Mouse (Mus musculus) stomach, embryonic 16.5 days (tissue): ENCODE measurements around the gene Popdc2. TPM values are rescaled to one million over a fixed set of nuclear protein-coding genes. Genes with fewer than 3 reads are reported as not detected.

Experiments
- ATAC-seq: fragments of 200-750 bp; cut with Nextera tagmentation; 2 replicates; pipeline ENCODE4 v1.8.0; 2017; ENCODE audit warnings: moderate number of reproducible peaks, moderate TSS enrichment; ENCODE audit not compliant: insufficient read depth, low FRiP score
- H3K27ac ChIP-seq: fragments of 300-500 bp; sonication (generic); 2 replicates; pipeline ENCODE4 v1.5.1; 2014; ENCODE audit warnings: low read length
- H3K27me3 ChIP-seq: fragments of 300-500 bp; sonication (generic); 2 replicates; pipeline ENCODE4 v1.6.1; 2014; ENCODE audit warnings: low read length, control low read depth, mixed read lengths; ENCODE audit not compliant: control insufficient read depth, insufficient read depth
- H3K36me3 ChIP-seq: fragments of 300-500 bp; sonication (generic); 2 replicates; pipeline ENCODE4 v1.6.1; 2014; ENCODE audit warnings: low read length; ENCODE audit not compliant: control insufficient read depth, insufficient read depth
- H3K4me1 ChIP-seq: fragments of 300-500 bp; sonication (generic); 2 replicates; pipeline ENCODE4 v1.6.1; 2014; ENCODE audit warnings: low read length, control low read depth, mixed read lengths; ENCODE audit not compliant: control insufficient read depth, insufficient read depth
- H3K4me2 ChIP-seq: fragments of 300-500 bp; sonication (generic); 2 replicates; pipeline ENCODE4 v1.6.1; 2014; ENCODE audit warnings: low read depth, low read length, mixed read lengths
- H3K4me3 ChIP-seq: fragments of 300-500 bp; sonication (generic); replicated peaks from 2 replicates; pipeline ENCODE4 v1.5.1; 2014; ENCODE audit warnings: mild to moderate bottlenecking, low read length
- H3K9ac ChIP-seq: fragments of 300-500 bp; sonication (generic); 2 replicates; pipeline ENCODE4 v1.6.1; 2014; ENCODE audit warnings: low read length
- H3K9me3 ChIP-seq: fragments of 300-500 bp; sonication (generic); replicated peaks from 2 replicates; pipeline ENCODE4 v1.6.1; 2016; ENCODE audit warnings: low read length, control low read depth; ENCODE audit not compliant: control insufficient read depth
- WGBS: fragments of 180-500 bp; shearing (Covaris S2); extraction: QIAGEN DNeasy Blood & Tissue Kit; methylation state at CpG from one replicate; pipeline ENCODE4 v1.1.7; 2014; 5-methylcytosine and 5-hydroxymethylcytosine counted together
- polyA plus RNA-seq: library from polyadenylated mRNA; unstranded; fragments of >200 nt; fragmentation: Nextera tagmentation; extraction: Ambion mirVana; gene quantifications from 2 replicates; pipeline ENCODE4 v1.2.1, GENCODE M21; 2015

Popdc2 gene
- polyA plus RNA-seq, 1 experiment from 2014 or later: 12.3 TPM

- 77% methylated on average over 8 of the region's 8 CpGs for WGBS
- Histone ChIP-seq H3K27ac (no peak overlapping the region), H3K36me3 (no peaks in the 10 kb centered on the region), H3K9ac (no peak overlapping the region), H3K4me3 (no peak overlapping the region), H3K9me3 (no peaks in the 10 kb centered on the region), H3K4me1 (no peaks in the 10 kb centered on the region), H3K27me3 (no peaks in the 10 kb centered on the region), H3K4me2 (no peak overlapping the region)
- no peak for ATAC-seq
Measured at GRCm38 (mm10) chr16:38389284-38389893, 27.4 kb downstream of the Popdc2 start.

DNA sequence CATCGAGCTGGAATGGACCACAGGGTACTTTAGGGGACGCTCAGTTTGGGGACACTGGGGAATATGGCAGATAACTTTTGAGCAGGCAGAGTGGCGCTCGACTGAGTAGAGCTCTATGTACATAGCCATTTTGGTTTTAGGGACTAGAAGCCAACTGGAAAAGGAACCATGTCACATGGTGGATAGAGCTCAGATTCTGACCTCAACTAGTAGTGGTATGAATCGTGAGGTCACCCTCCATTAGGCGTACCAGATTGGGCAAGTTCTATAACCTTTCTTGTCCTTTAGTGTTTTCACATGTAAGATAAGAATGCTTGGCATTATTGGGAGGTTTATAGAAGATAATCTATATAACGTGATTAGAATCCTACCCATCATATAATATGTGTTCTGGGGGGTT, 28.3 kb downstream of the Popdc2 start:
- WGBS: 88% methylated on average over 7 of the region's 7 CpGs
- no peaks in the 10 kb centered on the region for H3K4me1 ChIP-seq
- no peak for ATAC-seq

DNA sequence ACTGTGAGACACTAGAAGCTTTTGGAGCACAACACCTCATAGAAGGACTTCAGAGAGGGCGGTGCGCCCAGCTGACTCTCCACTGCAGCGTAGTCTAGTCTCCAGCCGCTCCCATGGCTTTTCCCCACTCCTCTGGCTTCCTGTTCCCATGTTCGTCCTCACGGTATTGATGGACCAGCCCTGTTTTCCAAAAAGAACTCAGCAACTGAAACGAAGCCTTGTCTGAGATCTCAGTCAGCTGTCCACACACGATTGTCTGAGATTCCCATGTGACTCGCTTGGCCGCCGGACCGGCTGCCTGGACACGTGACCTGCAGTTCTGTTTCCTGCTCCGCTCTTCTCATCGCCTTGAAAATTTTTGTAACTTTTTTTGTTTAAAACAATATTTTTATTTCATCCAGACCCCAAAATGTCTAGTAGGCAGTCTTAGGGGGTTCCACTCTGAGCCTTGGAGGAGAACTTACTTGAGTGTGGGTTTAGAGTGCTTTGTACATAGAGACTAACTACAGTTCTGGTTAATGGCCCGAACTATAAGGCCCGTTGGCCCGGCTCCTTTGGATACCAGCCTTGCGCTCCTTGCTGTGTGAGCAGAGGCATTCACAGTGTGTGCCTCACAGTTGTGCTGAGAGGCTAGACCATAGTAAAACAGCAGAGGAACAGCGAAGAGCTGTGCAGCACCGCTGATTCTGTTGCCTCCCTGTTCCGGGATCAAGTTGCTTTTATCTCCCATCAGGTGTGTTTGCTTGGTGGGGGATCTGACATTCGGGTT, 30.3 kb downstream of the Popdc2 start:
- no peak overlapping the region for H3K27ac ChIP-seq
- no peaks in the 10 kb centered on the region; the same call in 1 of the 2 replicates for H3K4me1 ChIP-seq
- no peak overlapping the region for H3K9ac ChIP-seq
- H3K36me3 ChIP-seq: no peaks in the 10 kb centered on the region
- H3K27me3 ChIP-seq: no peaks in the 10 kb centered on the region
- H3K4me2 ChIP-seq: no peak overlapping the region
- H3K9me3 ChIP-seq: no peaks in the 10 kb centered on the region
- no peak for ATAC-seq
- WGBS: 73% methylated on average over 23 of the region's 23 CpGs
- no peak overlapping the region for H3K4me3 ChIP-seq

More for the DNA sequence above, 28.3 kb downstream of the Popdc2 start:
- no peaks in the 10 kb centered on the region for H3K27me3 ChIP-seq
- no peak overlapping the region for H3K4me3 ChIP-seq
- H3K9me3 ChIP-seq: no peaks in the 10 kb centered on the region
- no peak overlapping the region for H3K9ac ChIP-seq
- no peak overlapping the region for H3K4me2 ChIP-seq
- H3K36me3 ChIP-seq: no peaks in the 10 kb centered on the region
- no peak overlapping the region for H3K27ac ChIP-seq

GRCm38 (mm10) chr16:38394191-38394618, 32.2 kb downstream of the Popdc2 start:
- WGBS: 79% methylated on average over 8 of the region's 8 CpGs
- H3K36me3 ChIP-seq: no peaks in the 10 kb centered on the region
- H3K4me3 ChIP-seq: no peak overlapping the region
- H3K9me3 ChIP-seq: no peaks in the 10 kb centered on the region
- no peak overlapping the region for H3K9ac ChIP-seq
- no peak overlapping the region for H3K4me2 ChIP-seq
- peaks cover 2% of the 10 kb centered on the region; the same call in 1 of the 2 replicates for H3K4me1 ChIP-seq
- H3K27me3 ChIP-seq: no peaks in the 10 kb centered on the region
- ATAC-seq: no peak
- no peak overlapping the region for H3K27ac ChIP-seq

DNA sequence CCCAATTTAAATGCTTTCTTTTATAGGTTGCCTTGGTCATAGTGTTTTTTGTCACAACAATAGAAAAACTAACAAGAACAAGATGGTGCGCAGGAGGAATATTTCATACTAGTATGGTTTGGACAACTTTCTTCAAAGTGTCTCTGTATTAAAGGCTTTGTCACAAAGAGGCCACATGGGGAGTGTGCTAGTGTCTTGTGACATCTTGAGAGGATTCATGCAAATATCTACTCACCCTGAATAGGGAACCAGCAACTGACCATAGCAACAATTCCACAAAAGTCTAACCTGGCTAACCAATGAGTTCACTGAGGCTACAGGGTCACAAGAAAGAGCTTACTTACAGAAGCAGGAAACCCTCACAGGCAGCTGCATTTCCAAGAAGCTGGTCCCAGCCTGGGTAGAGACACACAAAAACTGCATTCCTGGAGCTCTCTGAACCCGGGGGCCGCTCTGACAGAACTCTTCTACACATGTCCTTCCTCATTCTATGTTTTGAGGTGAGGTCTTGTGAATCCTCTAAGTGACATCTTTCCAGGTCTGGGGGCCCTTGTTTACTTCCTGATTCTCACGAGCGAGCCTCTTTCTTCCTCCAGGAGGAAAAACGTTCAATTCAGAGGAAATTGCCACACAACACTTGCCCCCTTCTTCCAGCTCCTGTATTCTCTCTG, 33.2 kb downstream of the Popdc2 start:
- 55% methylated on average over 6 of the region's 6 CpGs for WGBS

GRCm38 (mm10) chr16:38396155-38396554, 34.1 kb downstream of the Popdc2 start:
- Histone ChIP-seq H3K4me2 (0 out of 2 replicates have a peak overlapping the region, but pooled peaks have one; percentile 22), H3K9ac (peak overlapping the region; percentile 16; the same call in 1 of the 2 replicates), H3K4me3 (no peak overlapping the region), H3K9me3 (no peaks in the 10 kb centered on the region), H3K27ac (no peak overlapping the region; the same call in 1 of the 2 replicates), H3K27me3 (no peaks in the 10 kb centered on the region), H3K4me1 (peaks cover 12% of the 10 kb centered on the region), H3K36me3 (no peaks in the 10 kb centered on the region)
- no peak for ATAC-seq
- 26% methylated on average over 13 of the region's 13 CpGs for WGBS

More for the DNA sequence above, 33.2 kb downstream of the Popdc2 start:
- no peak overlapping the region for H3K4me2 ChIP-seq
- H3K27me3 ChIP-seq: no peaks in the 10 kb centered on the region
- no peak overlapping the region for H3K9ac ChIP-seq
- no peak overlapping the region for H3K27ac ChIP-seq
- no peak for ATAC-seq
- H3K36me3 ChIP-seq: no peaks in the 10 kb centered on the region
- no peak overlapping the region for H3K4me3 ChIP-seq
- peaks cover 12% of the 10 kb centered on the region for H3K4me1 ChIP-seq
- no peaks in the 10 kb centered on the region for H3K9me3 ChIP-seq

DNA sequence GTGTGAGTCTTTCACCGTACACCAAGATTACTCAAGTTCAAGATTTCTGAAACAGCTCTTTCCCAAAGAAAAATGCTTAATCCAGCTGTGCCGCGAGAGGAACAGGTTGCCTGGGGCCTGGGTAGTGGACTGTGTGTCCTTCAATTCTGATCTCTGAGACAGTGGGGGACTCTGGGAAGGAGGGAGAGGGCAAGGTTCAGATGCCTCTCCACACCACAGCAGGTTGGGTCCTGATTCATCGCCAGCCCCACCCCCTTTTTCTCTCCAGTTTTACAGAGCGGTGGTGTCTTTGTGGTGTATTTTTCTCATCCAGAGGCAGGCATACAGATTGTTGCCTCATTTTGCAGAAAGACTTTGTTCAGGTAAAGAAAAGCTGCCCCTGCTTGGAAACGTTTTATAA, 36.3 kb downstream of the Popdc2 start:
- Histone ChIP-seq H3K27ac (no peak overlapping the region), H3K9me3 (no peaks in the 10 kb centered on the region), H3K36me3 (no peaks in the 10 kb centered on the region), H3K4me3 (no peak overlapping the region), H3K4me1 (peaks cover 12% of the 10 kb centered on the region), H3K4me2 (no peak overlapping the region), H3K9ac (no peak overlapping the region), H3K27me3 (no peaks in the 10 kb centered on the region)
- ATAC-seq: no peak
- 87% methylated on average over 6 of the region's 6 CpGs for WGBS

DNA sequence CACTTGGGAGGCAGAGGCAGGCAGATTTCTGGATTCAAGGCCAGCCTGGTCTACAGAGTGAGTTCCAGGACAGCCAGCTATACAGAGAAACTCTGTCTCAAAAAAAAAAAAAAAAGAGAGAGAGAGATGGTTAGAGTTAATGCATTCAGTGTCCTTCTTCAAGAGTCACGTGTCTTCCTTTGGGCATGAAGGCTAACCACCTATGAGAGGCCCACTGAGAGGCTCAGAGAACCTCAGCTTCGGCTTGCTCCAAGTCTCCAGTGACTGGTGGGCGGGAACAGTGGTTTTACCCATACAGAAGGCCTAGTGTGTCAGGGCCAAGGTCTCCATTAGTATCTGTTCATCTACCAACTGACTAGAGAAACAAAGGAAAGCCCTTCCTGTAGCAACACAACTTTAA, 37.1 kb downstream of the Popdc2 start:
- H3K27me3 ChIP-seq: no peaks in the 10 kb centered on the region
- peak; percentile 11; the same call in 1 of the 2 replicates for ATAC-seq
- H3K4me1 ChIP-seq: peaks cover 12% of the 10 kb centered on the region
- H3K9me3 ChIP-seq: no peaks in the 10 kb centered on the region
- peak overlapping the region; percentile 50; the same call in 1 of the 2 replicates for H3K4me2 ChIP-seq
- H3K9ac ChIP-seq: no peak overlapping the region; the same call in 1 of the 2 replicates
- no peaks in the 10 kb centered on the region for H3K36me3 ChIP-seq
- H3K27ac ChIP-seq: no peak overlapping the region
- WGBS: 77% methylated on average over 3 of the region's 3 CpGs
- H3K4me3 ChIP-seq: peak overlapping the region; percentile 31; the same call in 1 of the 2 replicates
